Mouse (Mus musculus) c-Kit-positive CD71-positive TER-119-negative erythroid progenitor cells, embryonic 14.5 days (primary cell): Measurements from ENCODE around the gene Phf21b.

Source experiments
- DNase-seq: peaks from one replicate; pipeline ENCODE4 v3.0.0-alpha.2; 2013; ENCODE audit warnings: low read depth

The Phf21b gene

DNA sequence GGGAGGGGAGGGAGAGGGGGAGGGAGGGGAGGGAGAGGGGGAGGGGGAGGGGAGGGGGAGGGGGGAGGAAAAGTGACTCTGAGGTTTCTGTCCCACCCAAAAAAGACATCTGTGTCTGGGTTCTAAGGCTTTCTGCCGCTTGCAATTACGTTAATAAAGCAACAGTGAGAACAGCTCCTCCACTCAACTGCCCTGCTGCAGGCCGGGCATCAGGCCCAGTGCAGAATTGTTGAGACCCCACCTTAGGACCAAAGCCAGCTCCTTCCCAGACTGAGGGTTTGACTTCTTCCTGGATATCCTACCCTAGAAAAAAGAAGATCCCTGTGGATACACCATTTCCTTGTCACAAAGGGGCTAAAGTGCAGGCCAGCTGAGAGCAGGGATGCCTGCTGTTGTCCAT is 9.6 kb downstream of the Phf21b start:
- DNase-seq, result no peak

DNA sequence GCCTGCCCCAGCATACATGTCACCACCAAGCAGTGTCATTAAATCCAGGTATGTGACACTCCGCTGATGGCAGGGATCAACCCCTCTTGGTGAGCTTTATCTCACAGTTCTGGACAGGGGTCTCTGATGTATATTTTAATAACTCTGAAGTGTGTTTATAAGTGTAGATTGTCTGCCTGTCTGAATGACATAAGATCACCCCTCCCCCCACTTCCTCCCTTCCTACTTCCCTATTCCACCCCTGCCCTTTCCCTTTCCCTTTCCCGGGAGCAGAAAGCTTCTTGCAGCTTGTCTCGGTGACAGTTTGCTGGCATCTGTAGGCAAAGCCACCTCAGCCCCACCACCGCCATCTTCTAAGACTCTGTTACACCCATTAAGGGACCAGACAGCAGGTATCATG is 11.0 kb downstream of the Phf21b start:
- no peak for DNase-seq

DNA sequence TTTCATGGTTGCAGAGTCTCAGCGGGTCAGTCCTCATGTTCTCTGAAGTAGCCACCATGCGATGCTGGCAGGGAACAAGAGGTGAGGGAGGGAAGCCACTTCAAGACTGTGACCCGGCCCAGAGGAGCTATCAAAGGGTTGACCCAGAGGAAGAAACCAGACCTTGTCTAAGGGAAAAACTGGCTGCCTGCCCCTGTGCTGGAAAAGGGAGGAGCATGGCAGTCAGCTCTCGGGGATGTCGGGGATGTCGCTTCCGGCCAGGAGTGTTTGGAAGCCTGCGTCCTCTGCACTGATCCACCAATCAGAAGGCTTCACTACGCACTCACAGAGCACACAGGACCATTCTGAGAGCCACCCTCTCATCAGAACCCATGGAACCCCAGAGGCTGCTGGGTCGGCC is 12.8 kb downstream of the Phf21b start:
- no peak for DNase-seq

DNA sequence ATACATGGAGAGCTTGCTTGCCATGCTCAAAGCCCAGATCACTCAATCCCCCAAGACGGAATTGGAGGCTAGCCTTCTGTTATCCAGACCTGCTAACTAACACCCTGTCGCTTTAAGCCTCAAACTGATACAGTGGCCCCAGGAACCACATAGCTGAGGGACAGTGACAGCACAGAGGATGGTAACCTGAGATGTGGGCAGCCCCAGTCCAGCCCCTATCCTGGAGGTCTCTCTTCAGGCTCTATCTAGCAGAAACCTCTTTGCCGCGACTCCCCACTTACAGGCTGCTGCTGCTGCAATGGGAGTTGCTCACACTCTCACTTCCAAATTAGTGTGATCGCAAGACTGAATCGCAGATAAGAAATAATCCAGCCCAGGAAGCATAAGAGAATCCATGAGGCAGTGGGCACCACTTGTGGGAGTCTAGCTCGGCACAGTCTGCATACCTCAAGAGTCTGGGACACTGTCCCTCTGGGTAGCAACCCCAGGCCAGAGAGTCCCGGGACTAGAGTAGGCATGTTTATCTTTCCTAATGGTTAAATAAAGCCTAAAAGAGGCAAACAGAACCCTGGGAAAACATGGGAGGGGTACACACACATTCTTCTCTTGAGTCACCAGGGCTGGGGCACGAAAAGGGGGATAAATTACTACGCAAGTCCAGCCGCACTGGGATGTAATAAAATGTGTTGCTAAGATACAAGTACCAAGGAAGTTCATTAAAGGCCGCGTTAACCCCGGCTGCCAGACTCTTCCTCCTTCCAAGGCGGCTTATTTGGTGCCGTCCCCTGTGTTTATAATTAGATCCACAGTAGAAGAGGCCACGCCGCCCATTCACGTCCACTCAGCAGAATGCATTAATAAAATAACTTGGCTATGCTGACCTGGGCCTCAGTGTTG is 13.7 kb downstream of the Phf21b start:
- no peak for DNase-seq

DNA sequence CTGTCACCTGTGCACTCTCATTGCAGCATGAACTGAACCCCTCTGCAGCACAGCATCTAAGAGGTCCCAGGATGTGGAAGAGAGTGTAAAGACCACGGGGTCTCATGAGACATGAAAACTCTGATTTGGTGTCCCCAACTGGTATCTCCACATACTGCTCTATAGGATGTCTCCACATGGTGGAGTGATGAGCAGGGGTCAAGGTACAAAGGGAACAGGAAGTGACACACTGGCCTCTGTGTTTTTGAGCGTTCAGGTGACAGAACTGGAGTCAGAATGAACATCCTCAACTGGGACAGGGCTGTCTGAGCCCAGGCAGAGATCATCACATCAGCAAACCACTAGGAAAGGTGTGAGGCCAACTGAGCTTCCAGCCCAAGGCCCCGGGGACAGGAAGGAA is 15.3 kb downstream of the Phf21b start:
- DNase-seq, result no peak

DNA sequence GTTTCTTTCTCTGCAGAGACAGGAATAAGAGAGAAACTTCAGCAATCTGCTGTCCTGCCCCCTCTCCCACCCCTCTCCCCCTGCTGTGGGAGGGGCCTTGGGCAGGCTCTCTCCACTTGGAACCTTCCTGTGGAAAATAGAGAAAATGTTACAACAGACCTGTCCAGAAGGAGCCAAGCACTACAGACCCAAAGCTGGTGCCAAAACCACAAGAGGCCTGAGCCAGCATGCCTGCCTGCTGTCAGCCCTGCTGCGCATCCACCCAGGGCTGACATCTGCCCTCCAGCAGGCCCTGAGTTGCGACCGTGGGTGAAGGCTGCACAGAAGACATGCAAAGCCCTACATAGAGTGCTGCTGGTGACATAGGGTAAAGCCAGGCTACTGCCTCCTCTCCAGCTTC is 16.3 kb downstream of the Phf21b start:
- DNase-seq, result no peak

DNA sequence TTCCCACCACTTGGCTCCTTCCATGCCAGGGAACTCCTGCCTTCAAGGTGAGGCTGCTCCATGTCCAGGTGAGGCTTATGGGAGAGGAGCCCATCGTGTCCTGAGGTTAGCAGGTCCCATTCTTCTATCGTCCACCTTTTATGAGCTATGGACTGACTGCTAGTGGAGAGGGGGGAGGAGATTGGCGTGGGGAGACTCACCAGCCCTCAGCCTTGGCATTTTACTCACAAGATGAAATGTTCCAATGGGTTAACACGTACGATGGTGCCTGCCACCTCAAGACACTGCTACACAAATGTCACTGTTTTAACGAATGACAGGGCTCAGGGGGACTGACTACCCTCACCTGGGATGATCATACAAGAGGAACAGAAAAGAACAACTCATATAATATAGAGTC is 18.0 kb downstream of the Phf21b start:
- DNase-seq, result no peak

DNA sequence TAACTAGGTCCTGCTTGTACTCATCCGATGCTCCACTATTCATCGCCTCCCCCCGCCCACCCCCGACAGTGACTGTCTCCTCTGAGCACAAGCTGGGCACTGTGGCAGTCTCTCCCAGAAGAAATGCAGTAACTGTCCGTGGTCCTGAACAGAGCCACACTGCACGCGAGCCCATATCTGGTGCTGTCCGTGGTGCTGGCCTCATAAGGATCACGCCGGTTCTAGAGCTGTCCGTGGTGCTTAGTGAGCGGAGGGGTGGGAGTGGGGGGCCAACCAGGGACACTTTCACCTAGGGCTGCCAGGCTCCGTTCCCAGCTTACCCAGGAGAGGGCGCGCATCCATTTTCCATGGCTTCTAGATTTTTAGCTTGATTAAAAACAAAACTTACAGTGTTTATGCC is 26.4 kb downstream of the Phf21b start:
- DNase-seq, result peak; percentile 80

DNA sequence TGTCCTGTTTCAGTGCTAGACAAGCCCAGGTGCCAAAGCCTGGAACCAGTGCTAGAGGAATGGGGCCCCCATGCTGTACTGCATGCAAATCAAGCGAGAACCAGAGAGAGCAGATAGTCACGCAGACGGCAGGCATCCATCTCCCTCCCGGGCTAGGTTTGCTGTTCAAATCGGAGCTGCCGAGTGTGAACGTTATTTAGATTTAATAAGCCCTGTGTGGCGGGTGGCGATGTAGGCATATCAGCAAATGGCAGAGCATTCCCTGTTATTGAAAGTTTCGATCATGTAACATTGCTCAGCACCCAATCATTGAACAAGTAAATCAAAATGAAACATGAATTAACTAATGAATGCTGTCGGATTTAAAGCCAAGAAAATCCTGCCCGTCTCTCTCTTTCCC is 27.2 kb downstream of the Phf21b start:
- no peak for DNase-seq

DNA sequence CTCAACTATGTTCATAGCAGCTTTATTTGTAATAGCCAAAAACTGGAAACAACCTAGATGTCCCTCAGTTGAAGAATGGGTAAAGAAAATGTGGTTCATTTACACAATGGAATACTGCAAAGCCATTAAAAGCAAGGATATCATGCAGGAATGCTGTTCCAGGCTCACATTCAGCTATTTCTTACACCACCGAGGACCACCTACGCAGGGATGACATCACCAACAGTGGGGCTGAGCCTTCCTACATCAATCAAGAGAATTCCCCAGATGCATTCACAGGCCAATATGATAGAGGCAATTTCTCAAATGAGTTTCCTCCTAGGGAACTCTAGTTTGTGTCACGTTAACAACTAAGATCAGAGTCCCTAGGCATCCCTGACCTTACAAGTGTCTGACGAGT is 32.8 kb downstream of the Phf21b start:
- DNase-seq, result no peak

DNA sequence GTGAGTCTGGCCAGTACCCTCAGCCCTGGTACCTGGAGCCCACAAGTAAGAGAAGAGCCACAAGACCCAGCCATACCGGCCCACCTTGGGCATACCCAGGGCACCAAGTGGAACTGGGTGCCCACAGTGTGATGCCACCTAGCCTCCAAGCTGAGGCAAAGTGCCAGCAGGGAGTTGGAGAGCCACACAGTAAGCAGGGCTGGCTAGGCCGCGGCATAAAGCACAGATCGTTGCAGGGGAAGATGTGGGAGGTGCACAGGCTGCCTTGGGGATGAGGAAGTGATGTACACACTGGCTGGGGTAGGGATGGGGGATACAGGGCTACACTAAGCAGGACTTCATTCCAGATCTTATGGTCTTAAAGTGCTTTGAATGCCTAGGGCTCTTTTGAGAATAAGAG is 35.0 kb downstream of the Phf21b start:
- no peak for DNase-seq

DNA sequence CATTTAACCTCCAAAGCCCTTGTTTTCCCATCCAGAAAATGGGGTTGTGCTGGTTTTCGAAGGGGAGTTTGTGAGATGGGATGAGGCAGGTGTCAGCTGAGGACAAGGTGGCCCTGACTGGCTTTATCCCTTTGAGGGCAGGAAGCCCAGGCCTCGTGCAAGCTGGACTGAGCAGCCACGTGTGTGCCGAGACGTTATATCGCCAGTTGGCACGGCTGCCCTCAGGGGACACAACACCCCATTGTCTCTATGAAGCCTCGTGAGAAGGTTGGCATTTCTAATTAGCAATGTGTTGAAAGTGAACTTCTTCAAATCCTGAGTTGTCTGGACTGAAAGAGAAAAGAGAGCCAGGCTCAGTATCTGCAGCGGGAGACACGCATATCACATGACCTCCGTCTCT is 37.6 kb downstream of the Phf21b start:
- no peak for DNase-seq

DNA sequence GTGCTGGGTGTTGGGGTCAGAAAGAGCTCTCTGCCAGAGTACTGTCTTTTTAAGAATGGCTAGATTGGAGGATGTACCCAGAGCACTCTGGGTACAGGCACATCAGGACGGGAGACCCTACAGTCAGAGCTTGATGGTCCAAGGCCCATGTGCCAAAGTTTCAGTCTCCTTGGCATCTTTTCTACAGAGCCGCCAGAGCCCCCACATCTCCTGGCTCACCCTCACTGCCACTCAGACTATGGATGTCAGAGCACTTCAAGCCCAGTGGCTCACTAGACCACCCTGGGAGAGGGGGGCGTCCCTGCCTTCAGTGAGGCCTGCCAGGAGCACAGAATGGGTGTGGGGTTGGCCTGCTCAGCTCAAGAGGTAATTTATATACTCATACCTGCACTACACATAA is 38.3 kb downstream of the Phf21b start:
- no peak for DNase-seq

DNA sequence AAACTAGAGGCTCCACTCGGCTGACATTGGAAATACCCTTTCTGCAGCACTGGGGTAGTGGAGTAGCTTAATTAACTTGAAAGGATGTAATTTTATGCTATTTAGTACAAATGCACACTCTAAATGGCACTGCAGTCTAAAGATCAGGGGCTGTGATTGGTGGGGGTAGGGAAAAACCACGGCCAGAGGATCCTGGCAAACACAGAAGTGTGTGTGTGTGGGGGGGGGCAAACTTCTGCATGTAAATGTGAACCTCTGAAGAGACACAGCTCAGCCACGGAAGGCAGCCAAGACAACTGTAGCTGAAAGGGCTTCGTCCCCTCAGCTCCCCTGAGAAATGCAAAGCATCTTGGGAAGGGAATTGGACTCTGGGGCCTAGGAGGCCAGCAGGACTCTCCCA is 40.7 kb downstream of the Phf21b start:
- DNase-seq, result no peak

DNA sequence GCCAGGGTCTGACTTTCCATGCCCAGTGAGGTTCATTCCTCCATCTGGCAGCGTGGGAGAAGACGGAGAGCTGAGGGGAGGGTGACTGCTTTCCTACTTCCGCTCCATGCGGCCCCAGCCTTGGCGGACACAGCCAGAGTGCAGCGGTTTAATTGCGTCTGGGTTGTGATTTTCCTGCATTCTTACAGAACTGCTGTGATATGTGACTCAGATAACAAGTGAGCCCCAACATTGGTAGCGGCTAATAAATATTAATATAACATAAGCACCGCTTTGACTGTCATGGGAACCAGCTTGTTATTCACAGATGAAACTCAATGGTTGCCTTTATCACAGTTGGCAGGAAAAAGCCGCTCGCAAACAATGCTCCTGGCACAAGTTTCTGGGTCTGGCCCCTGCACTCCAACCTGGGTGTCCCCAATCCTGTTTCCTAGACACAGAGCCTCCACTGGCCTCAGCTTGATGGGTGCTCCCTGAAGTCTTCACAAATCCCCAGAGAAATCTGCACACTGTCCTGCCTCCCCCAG is 43.0 kb downstream of the Phf21b start:
- no peak for DNase-seq

DNA sequence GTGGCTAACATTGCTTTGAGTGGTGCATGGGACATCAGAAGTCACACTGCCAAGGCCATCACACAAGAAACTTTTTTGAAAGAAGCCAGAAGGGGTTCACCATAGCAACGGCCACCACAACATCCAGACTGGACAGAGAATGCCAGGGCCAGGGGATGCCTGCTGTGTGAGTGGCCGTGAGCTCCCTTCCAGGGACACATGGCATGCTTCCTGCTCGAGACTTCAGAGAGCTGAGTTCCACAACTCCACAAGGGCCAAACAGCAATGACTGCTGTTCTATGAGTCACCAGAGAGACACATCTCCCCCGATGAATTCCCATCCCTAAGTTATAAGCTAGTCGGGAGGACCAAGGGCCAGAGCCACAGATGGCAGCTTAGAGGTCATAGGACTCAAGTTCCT is 44.7 kb downstream of the Phf21b start:
- no peak for DNase-seq

DNA sequence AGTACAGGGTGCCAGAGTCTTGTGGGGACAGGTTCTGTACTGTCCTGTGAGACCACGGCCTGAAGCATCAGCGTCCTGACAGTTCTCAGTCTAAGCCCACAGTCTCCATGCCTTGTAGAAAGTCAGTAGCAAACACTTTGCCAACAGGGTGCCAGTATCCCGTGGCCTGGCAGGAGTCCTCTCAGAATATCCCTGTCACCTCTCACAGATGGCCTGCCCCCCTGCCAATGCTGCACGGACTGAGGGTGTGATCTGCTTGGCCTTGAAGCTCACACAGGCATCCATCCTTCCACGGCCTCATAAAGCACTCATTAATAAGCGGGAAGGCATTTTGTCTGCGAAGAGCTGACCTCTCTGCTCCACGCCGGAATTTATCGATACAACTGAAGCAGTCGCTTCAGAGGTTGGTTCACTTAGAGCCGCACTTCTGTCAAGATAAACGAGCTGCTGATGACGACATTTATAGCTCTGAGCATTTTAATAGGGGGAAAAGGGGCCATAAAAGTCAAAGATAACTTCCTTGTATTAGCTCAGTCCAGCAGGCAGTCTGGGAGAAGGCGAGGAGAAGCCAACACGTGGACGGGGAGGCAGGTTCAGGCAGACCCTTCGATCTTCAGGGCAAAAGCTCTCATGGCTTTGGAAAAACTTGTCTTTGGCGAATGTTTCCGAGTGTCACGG is 46.4 kb downstream of the Phf21b start:
- no peak for DNase-seq

DNA sequence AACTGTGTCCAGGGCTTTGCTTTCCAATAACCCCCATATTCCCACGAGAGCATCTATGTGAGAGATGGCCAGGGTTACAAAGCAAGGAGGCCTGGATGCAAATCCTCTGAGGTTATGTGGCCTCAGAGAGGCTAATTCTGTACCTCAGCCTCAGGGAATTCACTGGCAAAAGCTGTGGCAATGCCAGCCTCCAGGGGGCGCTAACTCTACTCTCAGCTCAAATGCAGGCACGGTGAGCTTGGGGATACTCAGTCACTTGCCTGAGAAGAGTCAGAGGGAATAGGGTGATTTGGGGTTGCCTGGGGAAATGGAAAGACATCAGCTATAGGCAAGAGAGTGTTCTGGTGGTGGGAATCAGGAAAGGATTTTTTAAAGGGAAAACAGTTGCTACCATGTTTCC is 52.2 kb downstream of the Phf21b start:
- DNase-seq, result no peak

DNA sequence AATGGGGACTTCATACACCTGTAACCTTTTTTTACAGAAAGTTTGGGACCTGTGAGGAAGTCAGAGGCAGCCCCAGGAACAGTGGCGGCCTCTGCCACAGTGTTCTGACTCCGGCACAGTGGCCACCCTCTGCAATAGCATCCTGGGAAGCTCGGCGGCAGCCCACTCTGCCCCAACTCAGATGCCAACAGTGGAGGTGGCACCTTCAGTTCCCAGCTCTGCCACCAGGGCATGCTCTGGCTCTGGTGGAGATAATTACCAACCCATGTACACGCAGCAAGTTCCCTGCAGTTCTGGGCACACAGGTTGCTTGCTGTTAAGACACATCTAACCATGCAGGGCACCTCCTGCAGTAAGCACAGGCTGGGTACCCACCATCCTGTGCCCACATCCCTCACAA is 55.7 kb downstream of the Phf21b start:
- DNase-seq, result no peak

DNA sequence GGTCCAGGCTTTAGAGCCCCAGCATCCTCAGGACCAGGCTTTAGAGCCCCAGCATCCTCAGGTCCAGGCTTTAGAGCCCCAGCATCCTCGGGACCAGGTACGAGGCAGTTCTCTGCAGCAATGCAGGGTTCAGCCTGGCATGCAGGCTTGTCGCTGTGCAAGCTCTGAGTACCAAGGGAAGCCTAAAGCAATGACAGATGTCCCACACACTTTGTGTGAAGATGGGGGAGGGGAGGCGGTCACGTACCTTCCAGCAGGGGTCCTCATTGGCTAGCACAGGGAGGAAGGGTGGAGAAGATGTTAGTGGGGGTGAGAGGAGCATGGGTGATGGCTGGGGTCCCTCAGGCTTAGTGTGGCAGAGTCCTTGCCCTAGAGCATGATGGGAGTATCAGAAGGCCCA is 62.2 kb downstream of the Phf21b start:
- no peak for DNase-seq

DNA sequence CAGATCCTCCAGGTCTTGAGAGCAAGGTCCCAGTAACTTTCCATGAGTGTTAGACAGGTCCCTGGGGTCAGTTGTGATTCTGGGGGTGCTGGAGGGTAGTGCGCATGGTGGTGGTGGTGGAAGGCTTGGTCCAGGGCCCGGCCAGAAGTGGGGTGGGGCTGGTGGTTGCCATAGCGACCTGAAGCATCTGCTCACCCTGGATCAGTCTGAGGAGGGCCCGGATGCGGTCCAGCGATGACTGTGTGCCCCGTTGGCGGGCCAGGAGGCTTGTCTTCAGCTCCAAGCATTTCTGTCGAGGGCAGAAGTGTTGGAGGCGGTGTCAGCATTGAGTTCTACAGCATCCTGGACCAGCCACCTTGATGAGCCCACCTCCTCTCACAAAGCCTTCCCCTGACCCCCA is 68.7 kb downstream of the Phf21b start:
- no peak for DNase-seq

DNA sequence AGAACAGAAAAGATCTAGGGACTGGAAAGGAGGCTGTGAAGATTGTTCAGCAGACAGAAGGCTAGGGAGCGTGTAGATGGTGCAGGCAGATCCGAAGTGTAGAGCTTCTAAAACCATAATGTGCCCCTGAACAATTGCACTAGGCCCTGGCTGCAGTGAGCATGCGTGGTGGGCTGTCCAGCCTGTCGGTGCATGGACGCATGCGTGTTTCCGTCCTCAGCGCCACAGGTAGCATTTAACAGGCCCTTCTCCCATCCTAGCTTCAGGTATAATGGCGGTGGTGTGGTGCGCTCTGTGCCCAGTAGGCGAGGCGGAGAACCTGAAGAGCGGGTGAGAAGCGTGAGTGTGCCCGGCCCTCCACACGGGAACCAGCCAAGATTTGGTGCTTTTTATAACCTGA is 71.0 kb downstream of the Phf21b start:
- no peak for DNase-seq

DNA sequence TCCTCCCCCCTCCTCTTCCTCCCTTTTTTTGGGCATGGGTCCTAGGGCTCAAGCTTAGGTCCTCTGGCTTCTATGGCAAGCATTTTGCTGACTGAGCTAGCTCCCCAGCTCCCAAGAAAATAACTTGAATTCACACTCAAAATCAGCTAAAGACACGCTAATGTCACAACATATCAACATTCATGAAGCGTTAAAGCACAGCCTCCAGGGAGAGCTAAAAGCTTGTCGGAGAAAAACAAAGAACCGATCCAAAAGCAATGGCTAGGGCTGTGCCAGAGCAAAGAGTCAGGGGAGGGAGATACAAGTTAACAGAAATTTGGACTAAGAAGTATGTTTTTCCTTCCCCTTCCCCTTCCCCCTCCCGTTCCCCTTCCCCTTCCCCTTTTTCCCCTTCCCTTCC is 77.3 kb downstream of the Phf21b start:
- DNase-seq, result no peak
